Mouse (Mus musculus): ENCODE measurements around the gene Erlec1.

- TF ChIP-seq MAX (IDR thresholded peaks at IDR 0.05; ENCODE audit: low read depth) (no peak), POLR2AphosphoS2 (IDR thresholded peaks at IDR 0.05; ENCODE audit: insufficient read length, low read depth) (no peak), POLR2A (IDR thresholded peaks at IDR 0.05; ENCODE audit: insufficient read length, low read depth) (no peak), TCF12 (IDR thresholded peaks at IDR 0.05; ENCODE audit: insufficient read depth, poor library complexity, severe bottlenecking) (no peak), E2F4 (IDR thresholded peaks at IDR 0.05; ENCODE audit: insufficient read depth) (no peak), USF1 (IDR thresholded peaks at IDR 0.05; ENCODE audit: low read depth) (no peak), MYOD1 (IDR thresholded peaks at IDR 0.05; ENCODE audit: control insufficient read depth in 1 of 3, insufficient read length in 2 of 3, low read depth in 2 of 3) (no peak), REST (IDR thresholded peaks at IDR 0.05; ENCODE audit: insufficient read depth, insufficient read length) (no peak), SRF (IDR thresholded peaks at IDR 0.05; ENCODE audit: control insufficient read depth, insufficient read length, low read depth) (no peak), MYOG (IDR thresholded peaks at IDR 0.05; ENCODE audit: control insufficient read depth in 1 of 3, insufficient read depth in 1 of 3, insufficient read length in 2 of 3, low read depth in 2 of 3) (no peak), CEBPB (IDR thresholded peaks at IDR 0.05; ENCODE audit: insufficient read depth, poor library complexity, severe bottlenecking) (no peak), TCF3 (IDR thresholded peaks at IDR 0.05; ENCODE audit: insufficient read length, low read depth) (no peak)
These were observed 57.9 kb downstream of the Erlec1 start for GRCm38 (mm10) chr11:30896201-30896600.
